Mouse (Mus musculus): ENCODE results near the gene Acot2. TPM values are rescaled to one million over a fixed set of nuclear protein-coding genes. Genes with fewer than 3 reads are reported as not detected.
"Not testable (repeated sequence)": the region's sequence is repeated elsewhere in the genome, so short reads cannot be mapped to it uniquely, and the experiment has no call there.

The Acot2 gene
- 2.2 and 4.0 TPM in 2 replicates for polyA plus RNA-seq (2012; rRNA removed)

DNA sequence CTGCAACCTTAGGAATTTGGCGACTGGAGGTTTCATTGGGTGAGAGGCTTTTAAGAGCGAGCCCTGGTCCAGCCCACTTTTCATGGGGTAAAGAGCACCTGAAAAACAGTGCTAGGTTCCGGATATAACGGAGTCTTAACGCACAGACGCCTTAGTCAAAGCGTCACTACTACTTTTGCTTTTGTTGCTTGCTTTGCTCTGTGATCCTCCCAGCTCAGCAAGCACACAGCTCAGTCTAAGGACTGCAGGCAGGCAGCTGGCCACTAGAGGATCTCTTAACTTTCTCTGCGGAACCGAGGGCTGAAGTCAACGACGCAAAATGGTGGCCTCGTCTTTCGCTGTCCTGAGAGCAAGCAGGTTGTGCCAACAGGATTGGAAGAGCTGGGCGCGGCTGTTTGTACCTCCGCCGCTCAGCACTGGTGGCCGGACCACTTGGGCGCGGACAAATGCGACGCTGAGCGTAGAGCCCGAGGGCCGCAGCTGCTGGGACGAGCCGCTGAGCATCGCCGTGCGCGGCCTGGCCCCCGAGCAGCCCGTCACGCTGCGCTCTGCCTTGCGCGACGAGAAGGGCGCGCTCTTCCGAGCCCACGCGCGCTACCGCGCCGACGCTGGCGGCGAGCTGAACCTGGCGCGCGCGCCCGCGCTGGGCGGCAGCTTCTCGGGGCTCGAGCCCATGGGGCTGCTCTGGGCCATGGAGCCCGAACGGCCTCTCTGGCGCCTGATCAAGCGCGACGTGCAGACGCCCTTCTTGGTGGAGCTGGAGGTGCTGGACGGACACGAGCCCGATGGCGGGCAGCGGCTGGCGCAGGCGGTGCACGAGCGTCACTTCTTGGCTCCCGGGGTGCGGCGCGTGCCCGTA lies at the start of gene Acot2:
Gene Acot2, plus strand, starts transcription at position 279 of the 859 bp plus-strand sequence.
- DNase-seq (ENCODE audit: low read depth, low spot score) = no peak
- under 1% methylated on average over 80 of the region's 80 CpGs for WGBS

DNA sequence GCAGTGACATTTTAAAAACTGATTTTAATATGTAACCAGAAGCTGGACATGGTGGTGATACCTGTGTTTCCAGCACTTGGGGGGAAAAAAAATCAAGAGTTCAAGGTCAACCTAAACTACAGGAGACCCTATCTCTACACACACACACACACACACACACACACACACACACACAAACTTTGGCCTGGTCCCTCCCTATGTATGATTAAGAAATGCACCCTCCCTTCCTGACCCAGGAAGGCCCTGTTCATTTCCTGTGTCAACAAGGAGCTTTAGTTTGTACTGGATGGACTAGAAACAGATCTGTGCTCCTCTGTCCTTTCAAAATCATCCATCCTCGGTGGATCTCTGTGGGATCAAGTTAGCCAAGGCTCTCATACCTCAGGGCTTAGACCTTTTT lies 49.1 kb upstream of the Acot2 start:
- 24% methylated on average over 1 of the region's 1 CpGs for WGBS
- DNase-seq (ENCODE audit: low read depth, low spot score) = not testable (repeated sequence)

DNA sequence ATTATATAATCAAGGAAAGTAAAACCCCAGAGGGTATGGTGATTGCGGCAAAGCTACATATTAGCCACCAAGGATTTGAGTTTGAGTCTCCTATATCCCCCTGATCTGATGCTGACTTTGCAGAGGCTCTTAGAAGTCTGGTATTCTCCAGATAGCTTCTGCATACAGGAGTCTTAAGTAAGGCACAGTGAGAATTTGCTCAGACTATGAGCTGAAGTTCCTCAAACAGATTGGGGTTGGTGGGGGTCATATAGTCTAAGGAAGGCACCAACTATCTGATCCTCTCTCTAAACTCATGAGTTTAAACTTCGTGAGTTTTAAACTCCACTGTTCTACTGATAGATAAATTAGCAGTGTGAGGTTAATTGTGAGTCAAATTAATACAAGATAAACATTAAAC lies 48.3 kb upstream of the Acot2 start:
- WGBS = 93% methylated on average over 2 of the region's 2 CpGs
- DNase-seq (ENCODE audit: low read depth, low spot score) = no peak

DNA sequence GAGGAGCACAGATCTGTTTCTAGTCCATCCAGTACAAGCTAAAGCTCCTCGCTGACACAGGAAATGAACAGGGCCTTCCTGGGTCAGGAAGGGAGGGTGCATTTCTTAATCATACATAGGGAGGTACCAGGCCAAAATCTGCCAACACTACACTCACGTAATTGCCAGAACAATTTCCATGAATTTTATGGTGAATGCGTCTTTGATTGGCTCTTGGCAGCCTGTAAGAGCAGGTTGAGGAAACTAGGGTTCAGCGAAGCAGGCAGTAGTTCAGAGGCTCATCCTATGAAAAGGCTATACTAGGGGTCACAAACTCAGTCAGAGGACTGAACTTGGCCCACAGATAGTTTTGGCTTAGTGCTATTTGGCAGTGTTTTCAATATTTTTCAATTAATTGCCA lies 47.6 kb upstream of the Acot2 start:
- DNase-seq (ENCODE audit: low read depth, low spot score) = no peak
- WGBS = 38% methylated on average over 4 of the region's 4 CpGs

DNA sequence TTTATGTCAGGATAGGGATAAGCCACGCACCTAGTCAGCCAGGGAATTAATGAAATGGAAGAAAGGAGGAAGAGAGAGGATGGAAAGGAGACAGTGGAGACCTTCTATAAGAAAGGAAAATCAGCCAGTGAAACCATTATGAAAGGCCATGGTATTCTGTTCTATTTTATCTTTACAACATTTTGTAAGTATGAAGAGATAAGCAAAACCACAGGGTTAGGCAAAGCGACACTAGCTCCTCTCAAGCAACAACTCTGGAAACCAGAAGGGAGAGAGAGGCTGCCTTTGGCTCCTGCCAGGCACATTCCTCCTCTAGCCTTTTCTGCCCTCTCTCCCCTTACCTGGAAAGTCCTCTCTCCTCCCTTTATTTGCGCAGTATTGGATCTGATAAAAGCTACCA lies 45.7 kb upstream of the Acot2 start:
- DNase-seq (ENCODE audit: low read depth, low spot score) = no peak
- 80% methylated on average over 3 of the region's 3 CpGs for WGBS

DNA sequence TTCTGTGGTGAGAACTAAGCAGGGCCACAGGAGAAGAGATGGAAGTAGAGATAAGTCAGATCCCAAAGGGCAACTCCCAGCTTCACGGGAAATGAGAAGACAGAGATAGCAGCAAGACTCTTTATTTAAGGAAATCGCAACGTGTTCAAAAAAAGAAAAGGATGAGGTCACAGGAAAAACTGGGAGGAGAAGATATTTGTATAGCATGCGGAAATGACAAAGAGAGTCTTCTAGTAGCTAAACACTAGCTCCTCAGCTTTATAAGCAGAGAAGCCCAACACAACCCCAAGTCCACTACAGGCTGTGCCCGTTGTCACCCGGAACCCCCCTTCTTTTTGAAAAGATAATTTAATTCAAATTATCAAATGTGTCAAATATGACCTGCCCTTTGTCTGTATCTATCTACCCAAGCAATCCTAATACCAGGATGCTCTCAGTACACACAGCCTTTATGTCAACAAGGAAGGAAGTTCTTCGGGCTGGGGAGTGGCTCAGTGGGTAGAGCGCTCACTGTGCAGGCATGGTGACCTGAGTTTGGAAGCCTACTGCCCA lies 40.3 kb upstream of the Acot2 start:
- WGBS = 70% methylated on average over 8 of the region's 8 CpGs
- no peak for DNase-seq (ENCODE audit: low read depth, low spot score)

DNA sequence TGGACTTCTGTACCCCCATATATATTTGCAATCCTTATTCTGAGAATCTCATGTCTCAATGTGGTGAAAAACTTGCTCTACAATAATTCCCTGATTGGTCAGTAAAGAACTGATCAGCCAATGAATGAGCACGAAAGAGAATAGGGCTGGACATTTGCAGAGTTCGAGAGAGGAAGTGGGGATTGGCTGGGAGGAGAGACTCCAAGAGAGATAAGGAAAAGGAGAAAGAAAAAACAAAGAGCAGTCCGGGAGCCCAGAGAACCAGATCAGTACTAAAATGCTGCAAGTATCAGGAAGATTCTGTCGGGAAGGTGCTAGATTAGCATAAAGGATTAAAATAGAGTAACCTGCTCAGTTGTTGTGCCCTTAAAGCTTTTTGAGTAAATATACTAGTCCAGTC lies 38.6 kb upstream of the Acot2 start:
- WGBS = 63% methylated on average over 4 of the region's 4 CpGs
- no peak for DNase-seq (ENCODE audit: low read depth, low spot score)

DNA sequence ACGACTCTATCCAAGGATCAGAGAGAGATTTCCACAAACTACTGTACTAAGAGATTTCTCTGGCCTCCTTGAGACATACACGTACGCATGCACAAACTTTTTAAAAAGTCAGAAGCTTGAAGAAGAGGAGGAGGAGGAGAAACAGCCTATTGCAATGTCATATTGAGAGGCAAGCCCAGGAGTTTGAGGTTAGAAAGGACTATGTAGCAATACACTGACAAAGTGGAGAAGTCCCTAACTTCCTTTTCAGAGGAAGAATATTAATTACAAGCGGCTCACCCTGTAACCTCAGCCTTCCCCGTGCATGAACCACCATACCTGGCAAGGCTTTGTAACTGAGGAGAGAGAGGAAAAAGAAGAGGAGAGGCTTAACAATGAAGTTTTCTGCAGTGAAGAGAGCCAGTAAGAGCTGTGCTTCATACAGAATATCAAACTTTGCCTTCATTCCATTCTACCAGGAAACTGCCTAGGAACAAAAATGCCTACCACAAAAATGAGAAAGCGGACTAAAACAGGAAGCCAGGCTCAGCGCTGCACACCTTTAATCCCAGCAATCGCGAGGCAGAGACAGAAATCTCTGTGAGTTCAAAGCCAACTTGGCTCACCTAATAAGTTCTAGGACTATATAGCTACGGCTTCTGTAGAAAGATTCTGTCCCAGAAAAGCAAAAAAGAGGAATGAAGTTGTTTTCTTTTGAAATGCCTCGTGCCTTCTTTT lies 37.7 kb upstream of the Acot2 start:
- WGBS = 22% methylated on average over 11 of the region's 11 CpGs
- no peak for DNase-seq (ENCODE audit: low read depth, low spot score)

DNA sequence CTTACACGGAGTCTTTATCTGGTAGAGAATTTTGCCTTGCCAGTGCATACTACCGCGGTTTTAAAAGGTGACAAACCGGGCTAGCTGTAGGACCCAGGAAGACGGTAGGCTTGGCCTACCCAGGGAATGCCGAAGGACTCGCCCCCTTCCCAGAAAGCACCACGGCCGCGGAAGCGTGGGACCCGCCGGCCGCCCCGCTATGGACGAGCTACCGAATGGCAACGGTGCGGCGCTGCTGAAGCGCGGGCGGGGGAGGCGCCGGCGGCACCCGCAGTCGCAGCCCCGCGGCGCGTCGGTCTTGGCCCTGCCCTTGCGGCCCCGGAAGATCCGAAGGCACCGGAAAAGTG lies 37.2 kb upstream of the Acot2 start, which contains the start of gene Riox1:
Gene Riox1, plus strand, starts transcription at position 116 of the 347 bp plus-strand sequence.
- peak; percentile 74 for DNase-seq (ENCODE audit: low read depth, low spot score)
- under 1% methylated on average over 37 of the region's 37 CpGs for WGBS

DNA sequence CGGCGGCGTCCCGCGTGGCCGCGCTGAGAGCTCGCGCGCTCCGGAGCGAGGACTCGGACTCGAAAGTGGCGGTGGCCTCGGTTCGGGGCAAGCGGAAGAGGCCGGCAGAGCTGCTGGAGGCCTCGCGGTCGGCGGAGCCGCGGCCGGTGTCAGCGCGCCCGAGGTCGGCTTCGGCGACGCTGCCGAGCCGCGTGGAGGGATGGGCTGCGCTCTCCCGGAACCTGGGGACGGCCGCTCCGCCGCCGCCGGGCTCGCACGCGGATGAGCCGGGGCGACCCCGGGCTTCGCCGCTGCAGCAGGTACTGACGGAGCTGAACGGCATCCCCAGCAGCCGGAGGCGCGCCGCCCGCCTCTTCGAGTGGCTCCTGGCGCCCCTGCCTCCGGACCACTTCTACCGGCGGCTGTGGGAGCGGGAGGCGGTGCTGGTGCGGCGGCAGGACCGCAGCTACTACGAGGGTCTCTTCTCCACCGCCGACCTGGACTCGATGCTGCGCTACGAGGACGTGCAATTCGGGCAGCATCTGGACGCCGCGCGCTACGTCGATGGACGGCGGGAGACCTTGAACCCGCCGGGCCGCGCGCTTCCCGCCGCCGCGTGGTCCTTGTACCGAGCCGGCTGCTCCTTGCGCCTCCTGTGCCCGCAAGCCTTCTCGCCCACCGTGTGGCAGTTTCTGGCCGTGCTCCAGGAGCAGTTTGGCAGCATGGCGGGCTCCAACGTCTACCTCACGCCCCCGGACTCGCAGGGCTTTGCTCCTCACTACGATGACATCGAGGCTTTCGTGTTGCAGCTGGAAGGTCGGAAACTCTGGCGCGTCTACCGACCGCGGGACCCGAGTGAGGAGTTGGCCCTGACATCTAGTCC lies 36.6 kb upstream of the Acot2 start:
- under 1% methylated on average over 111 of the region's 116 CpGs for WGBS

DNA sequence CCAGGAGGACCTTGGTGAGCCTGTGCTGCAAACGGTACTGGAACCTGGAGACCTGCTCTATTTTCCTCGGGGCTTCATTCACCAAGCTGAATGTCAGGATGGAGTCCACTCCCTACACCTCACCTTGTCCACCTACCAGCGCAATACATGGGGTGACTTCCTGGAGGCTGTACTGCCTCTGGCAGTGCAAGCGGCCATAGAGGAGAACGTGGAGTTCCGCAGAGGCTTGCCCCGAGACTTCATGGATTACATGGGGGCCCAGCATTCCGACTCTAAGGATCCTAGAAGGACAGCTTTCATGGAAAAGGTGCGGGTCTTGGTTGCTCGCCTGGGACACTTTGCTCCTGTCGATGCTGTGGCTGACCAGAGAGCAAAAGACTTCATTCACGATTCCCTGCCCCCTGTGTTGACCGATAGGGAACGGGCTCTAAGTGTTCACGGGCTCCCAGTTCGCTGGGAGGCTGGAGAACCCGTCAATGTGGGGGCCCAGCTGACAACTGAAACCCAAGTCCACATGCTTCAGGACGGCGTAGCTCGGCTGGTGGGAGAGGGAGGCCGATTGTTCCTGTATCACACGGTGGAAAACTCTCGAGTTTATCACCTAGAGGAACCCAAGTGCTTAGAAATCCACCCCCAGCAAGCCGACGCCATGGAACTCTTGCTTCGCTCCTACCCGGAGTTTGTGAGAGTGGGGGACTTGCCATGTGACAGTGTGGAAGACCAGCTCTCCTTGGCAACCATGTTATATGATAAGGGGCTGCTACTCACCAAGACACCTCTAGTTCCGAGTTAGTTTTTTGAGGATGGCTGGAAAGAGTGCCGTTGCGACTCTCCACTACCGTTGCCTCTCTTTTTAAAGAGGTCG lies 35.7 kb upstream of the Acot2 start:
- no peak for DNase-seq (ENCODE audit: low read depth, low spot score)
- WGBS = 55% methylated on average over 32 of the region's 32 CpGs

More for the DNA sequence above, 36.6 kb upstream of the Acot2 start:
- no peak for DNase-seq (ENCODE audit: low read depth, low spot score)

DNA sequence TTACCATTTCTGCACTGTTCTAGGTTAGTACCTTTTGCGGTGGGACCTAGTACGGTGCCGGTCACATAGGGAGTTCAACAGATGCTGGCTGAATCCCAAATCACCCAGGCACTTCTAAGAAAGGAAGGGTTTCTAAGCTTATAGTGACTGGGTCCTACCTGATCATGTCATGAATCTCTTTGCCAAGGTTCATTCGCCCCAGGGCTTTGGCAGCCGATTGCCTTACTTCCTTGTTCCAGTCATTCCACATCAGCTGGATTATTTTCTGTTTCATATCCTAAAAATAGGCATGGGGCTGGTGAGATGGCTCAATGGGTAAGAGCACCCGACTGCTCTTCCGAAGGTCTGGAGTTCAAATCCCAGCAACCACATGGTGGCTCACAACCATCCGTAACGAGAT lies 29.4 kb upstream of the Acot2 start:
- WGBS = 84% methylated on average over 9 of the region's 9 CpGs
- no peak for DNase-seq (ENCODE audit: low read depth, low spot score)

DNA sequence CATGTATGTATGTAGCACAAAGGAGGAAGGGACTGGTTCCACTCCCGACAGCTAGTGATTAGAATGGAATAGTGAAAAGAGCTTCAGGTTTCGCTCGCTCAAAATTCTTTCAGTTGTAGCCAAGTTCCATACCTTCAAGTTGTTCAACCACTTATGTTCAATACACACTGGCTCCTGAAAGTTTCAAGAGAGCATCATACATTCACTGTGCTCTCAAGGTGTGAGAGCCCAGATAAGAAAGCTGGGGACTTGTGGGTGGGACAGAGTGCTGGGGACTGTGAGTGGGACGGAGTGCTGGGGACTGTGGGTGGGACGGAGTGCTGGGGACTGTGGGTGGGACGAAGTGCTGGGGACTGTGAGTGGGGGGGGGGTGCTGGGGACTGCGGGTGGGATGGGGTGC lies 22.4 kb upstream of the Acot2 start:
- no peak for DNase-seq (ENCODE audit: low read depth, low spot score)
- WGBS = 93% methylated on average over 7 of the region's 7 CpGs

DNA sequence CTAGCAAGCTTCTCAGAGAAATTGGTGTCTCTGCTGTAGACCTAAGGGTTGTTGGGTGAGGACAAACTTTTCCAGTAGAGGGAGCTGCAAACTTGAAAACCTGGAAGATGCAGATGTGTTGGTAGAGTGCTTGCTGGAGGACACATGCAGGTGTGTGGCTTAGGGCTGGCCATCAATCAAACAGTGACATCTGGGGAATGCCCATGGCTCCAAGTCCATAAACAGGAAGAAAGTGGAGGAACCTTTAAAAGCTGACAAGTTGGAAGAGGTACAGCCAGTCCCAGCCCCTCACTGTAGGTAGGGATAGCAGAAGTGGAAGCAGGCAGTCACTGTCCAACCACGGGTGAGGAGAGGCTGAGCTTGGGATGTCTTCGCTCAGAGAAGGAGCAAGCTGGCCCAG lies 15.5 kb upstream of the Acot2 start:
- WGBS = 46% methylated on average over 2 of the region's 2 CpGs
- peak; percentile 54 for DNase-seq (ENCODE audit: low read depth, low spot score)

DNA sequence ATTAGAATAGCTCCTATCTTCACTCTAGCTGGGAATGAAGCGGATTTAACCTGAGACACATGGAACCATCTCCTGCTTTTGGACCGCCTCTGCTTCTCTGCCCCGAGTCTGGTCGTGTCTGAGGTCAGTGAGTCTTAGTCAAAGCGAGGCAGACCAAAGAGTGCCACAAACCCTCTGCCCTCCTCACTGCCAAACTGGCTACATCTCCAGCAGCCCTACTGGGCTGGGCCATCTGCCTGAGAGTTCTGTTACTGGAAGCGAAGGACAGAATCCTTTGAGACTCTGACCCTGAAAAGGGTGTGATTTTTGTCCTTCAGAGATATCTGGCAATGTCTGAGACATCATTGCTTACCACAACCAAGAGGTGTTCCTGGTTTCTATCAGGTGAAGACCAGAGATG lies 8.8 kb upstream of the Acot2 start:
- DNase-seq (ENCODE audit: low read depth, low spot score) = no peak
- 87% methylated on average over 6 of the region's 6 CpGs for WGBS

DNA sequence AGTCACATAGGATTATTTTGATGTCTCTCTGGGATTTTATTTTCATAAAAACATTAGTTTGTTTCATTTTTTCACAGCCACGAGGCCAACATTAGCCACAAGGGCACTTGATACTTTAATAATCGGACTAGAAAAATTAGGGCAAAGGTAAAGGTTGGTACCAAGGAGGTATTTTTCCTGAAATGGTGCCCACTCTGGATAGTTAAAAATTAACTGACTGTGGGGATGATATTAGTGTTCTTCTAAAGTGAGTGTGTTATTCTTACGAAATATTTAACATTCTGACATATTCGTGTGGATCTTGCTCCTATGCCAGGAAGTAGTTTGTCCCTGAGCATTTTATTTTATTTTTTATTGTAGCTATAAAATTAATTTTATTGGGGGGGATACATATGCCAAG lies 6.0 kb upstream of the Acot2 start:
- WGBS = 35% methylated on average over 4 of the region's 4 CpGs
- no peak for DNase-seq (ENCODE audit: low read depth, low spot score)

DNA sequence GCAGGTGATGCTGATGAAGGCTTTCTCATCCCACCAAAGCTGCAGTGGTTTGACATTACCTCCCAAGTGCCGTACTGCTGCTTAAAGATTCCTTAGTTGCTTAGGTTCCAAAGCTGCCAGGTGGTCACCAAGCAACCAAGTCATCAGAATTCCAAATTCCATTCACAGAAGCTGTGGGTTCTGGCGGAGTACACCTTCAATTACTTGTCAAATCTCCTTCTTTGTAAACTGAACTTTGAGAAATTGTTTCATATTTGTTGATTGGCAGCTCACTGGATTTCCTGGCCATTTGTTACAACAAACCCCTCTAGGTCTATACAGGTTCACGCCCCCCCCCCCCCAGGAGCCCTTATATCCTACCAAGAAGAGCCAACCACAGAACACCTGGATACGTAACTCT lies 2.9 kb upstream of the Acot2 start, which contains the start of gene Heatr4:
Gene Heatr4, minus strand, starts transcription at position 101 of the 400 bp plus-strand sequence.
- DNase-seq (ENCODE audit: low read depth, low spot score) = no peak
- 83% methylated on average over 4 of the region's 4 CpGs for WGBS

DNA sequence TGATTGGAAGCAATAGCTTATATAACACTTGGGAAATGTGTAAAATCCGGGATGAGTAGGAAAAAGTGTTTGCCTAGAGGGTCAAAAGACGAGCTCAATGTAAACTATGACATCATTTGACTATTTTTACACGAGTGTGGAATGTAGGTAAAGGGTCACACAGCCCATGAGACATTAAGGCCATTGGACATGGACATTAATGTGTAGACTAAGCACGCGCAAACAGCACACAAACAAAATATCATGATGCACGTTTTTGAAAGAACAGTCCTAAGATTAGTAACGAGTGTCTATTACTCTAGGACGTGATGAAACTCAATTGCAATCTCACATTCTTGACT lies 449 bp upstream of the Acot2 start:
- 6% methylated on average over 8 of the region's 8 CpGs for WGBS
- no peak for DNase-seq (ENCODE audit: low read depth, low spot score)

DNA sequence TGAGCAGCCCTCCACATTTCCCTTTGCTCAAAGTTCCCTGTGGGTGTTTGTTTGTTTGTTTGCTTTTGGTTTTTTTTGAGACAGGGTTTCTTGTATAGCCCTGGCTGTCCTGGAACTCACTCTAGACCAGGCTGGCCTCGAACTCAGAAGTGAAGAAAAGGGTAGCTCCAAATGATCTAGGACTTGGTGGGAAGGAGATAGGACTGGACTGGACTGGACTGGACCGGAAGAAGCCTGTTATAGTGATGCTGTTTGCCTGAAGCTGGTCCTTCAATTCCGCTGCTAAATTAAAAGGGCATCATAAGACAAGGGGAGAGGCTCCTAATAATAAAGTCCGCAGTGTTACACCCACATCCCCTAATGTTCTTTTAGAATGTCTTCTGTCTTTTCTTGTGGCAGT lies 822 bp downstream of the Acot2 start:
- DNase-seq (ENCODE audit: low read depth, low spot score) = no peak
- 59% methylated on average over 4 of the region's 4 CpGs for WGBS
